Mouse (Mus musculus): Measurements from ENCODE around the gene Rnf25. TPM values are rescaled to one million over a fixed set of nuclear protein-coding genes. Genes with fewer than 3 reads are reported as not detected.
A peak's percentile ranks its signal among the peaks of the same experiment; 100 is the strongest.

The Rnf25 gene
- 40.2 and 41.7 TPM in 2 replicates for polyA plus RNA-seq (2015; fragmentation: Nextera tagmentation; extraction: Ambion mirVana)

- WGBS = 8% methylated on average over 25 of the region's 25 CpGs
- peak within 1 kb of the TSS; percentile 77 for H3K9ac ChIP-seq
- H3K27ac ChIP-seq (replicated peaks) = peak within 1 kb of the TSS; percentile 73
- peaks cover 24% of the 10 kb centered on the region for H3K36me3 ChIP-seq
- H3K4me3 ChIP-seq = peak within 1 kb of the TSS; percentile 76
- peak; percentile 90 for ATAC-seq (ENCODE audit: low FRiP score, low read depth)
- no peaks in the 10 kb centered on the region for H3K27me3 ChIP-seq
- peak within 1 kb of the TSS; percentile 92 for H3K4me2 ChIP-seq
- H3K9me3 ChIP-seq = no peaks in the 10 kb centered on the region
- peaks cover 15% of the 10 kb centered on the region for H3K4me1 ChIP-seq (replicated peaks)
Observed at GRCm38 (mm10) chr1:74601267-74601962, at the start of gene Rnf25, which contains the start of gene Stk36. Gene Rnf25 (minus strand): TSS chr1:74601397. Gene Stk36 (plus strand): TSS chr1:74601445.

- Histone ChIP-seq H3K4me1 (replicated peaks) (no peaks in the 10 kb centered on the region), H3K27ac (replicated peaks) (no peak overlapping the region), H3K36me3 (no peaks in the 10 kb centered on the region), H3K9me3 (no peaks in the 10 kb centered on the region), H3K4me2 (no peak overlapping the region), H3K9ac (no peak overlapping the region), H3K27me3 (no peaks in the 10 kb centered on the region), H3K4me3 (no peak overlapping the region)
- no peak for ATAC-seq (ENCODE audit: low FRiP score, low read depth)
Observed at GRCm38 (mm10) chr1:74643926-74644325, 42.7 kb upstream of the Rnf25 start.

- no peak overlapping the region for H3K4me2 ChIP-seq
- H3K9me3 ChIP-seq = no peaks in the 10 kb centered on the region
- H3K36me3 ChIP-seq = no peaks in the 10 kb centered on the region
- no peaks in the 10 kb centered on the region for H3K27me3 ChIP-seq
- no peak overlapping the region for H3K9ac ChIP-seq
- H3K4me3 ChIP-seq = no peak overlapping the region
- H3K27ac ChIP-seq (replicated peaks) = no peak overlapping the region
- H3K4me1 ChIP-seq (replicated peaks) = no peaks in the 10 kb centered on the region
- WGBS = 78% methylated on average over 2 of the region's 2 CpGs
- ATAC-seq (ENCODE audit: low FRiP score, low read depth) = no peak
Observed at GRCm38 (mm10) chr1:74643524-74643923, 42.3 kb upstream of the Rnf25 start.

- Histone ChIP-seq H3K4me3 (no peak overlapping the region), H3K9me3 (no peaks in the 10 kb centered on the region), H3K9ac (no peak overlapping the region), H3K27me3 (no peaks in the 10 kb centered on the region), H3K36me3 (peaks cover 19% of the 10 kb centered on the region), H3K27ac (replicated peaks) (no peak overlapping the region), H3K4me1 (replicated peaks) (no peaks in the 10 kb centered on the region), H3K4me2 (no peak overlapping the region)
- no peak for ATAC-seq (ENCODE audit: low FRiP score, low read depth)
- WGBS = 87% methylated on average over 4 of the region's 4 CpGs
Observed at GRCm38 (mm10) chr1:74632734-74633133, 31.5 kb upstream of the Rnf25 start.

GRCm38 (mm10) chr1:74628001-74628400 is 26.8 kb upstream of the Rnf25 start:
- Histone ChIP-seq H3K9ac (no peak overlapping the region), H3K9me3 (no peaks in the 10 kb centered on the region), H3K4me1 (replicated peaks) (no peaks in the 10 kb centered on the region), H3K4me3 (no peak overlapping the region), H3K36me3 (peaks cover 34% of the 10 kb centered on the region), H3K27me3 (no peaks in the 10 kb centered on the region), H3K27ac (replicated peaks) (no peak overlapping the region), H3K4me2 (no peak overlapping the region)
- 43% methylated on average over 7 of the region's 7 CpGs for WGBS
- no peak for ATAC-seq (ENCODE audit: low FRiP score, low read depth)

GRCm38 (mm10) chr1:74626076-74626475 is 24.9 kb upstream of the Rnf25 start:
- Histone ChIP-seq H3K9me3 (no peaks in the 10 kb centered on the region), H3K4me1 (replicated peaks) (no peaks in the 10 kb centered on the region), H3K9ac (no peak overlapping the region), H3K27ac (replicated peaks) (no peak overlapping the region), H3K36me3 (peaks cover 43% of the 10 kb centered on the region), H3K4me3 (no peak overlapping the region), H3K27me3 (no peaks in the 10 kb centered on the region), H3K4me2 (no peak overlapping the region)
- ATAC-seq (ENCODE audit: low FRiP score, low read depth) = no peak
- WGBS = 96% methylated on average over 4 of the region's 4 CpGs

- H3K27ac ChIP-seq (replicated peaks) = no peak overlapping the region
- H3K9ac ChIP-seq = no peak overlapping the region
- peaks cover 45% of the 10 kb centered on the region for H3K36me3 ChIP-seq
- H3K4me1 ChIP-seq (replicated peaks) = no peaks in the 10 kb centered on the region
- ATAC-seq (ENCODE audit: low FRiP score, low read depth) = no peak
- no peaks in the 10 kb centered on the region for H3K9me3 ChIP-seq
- H3K4me2 ChIP-seq = no peak overlapping the region
- no peak overlapping the region for H3K4me3 ChIP-seq
- no peaks in the 10 kb centered on the region for H3K27me3 ChIP-seq
- 97% methylated on average over 1 of the region's 1 CpGs for WGBS
Observed at GRCm38 (mm10) chr1:74624183-74624582, 23.0 kb upstream of the Rnf25 start.

- peak; percentile 78 for ATAC-seq (ENCODE audit: low FRiP score, low read depth)
- WGBS = 9% methylated on average over 26 of the region's 26 CpGs
- peak overlapping the region; percentile 76 for H3K4me3 ChIP-seq
- H3K36me3 ChIP-seq = peaks cover 26% of the 10 kb centered on the region
- peak overlapping the region; percentile 73 for H3K27ac ChIP-seq (replicated peaks)
- H3K27me3 ChIP-seq = no peaks in the 10 kb centered on the region
- peak overlapping the region; percentile 77 for H3K9ac ChIP-seq
- H3K4me1 ChIP-seq (replicated peaks) = peaks cover 15% of the 10 kb centered on the region
- H3K4me2 ChIP-seq = peak overlapping the region; percentile 92
- no peaks in the 10 kb centered on the region for H3K9me3 ChIP-seq
Observed at GRCm38 (mm10) chr1:74600501-74601266, 513 bp downstream of the Rnf25 start.

GRCm38 (mm10) chr1:74594434-74594833 is 6.8 kb downstream of the Rnf25 start:
- peaks cover 2% of the 10 kb centered on the region for H3K4me1 ChIP-seq (replicated peaks)
- no peak overlapping the region for H3K4me3 ChIP-seq
- no peaks in the 10 kb centered on the region for H3K27me3 ChIP-seq
- no peaks in the 10 kb centered on the region for H3K9me3 ChIP-seq
- no peak overlapping the region for H3K27ac ChIP-seq (replicated peaks)
- no peak overlapping the region for H3K4me2 ChIP-seq
- no peak overlapping the region for H3K9ac ChIP-seq
- H3K36me3 ChIP-seq = peaks cover 65% of the 10 kb centered on the region
- ATAC-seq (ENCODE audit: low FRiP score, low read depth) = no peak
- WGBS = 91% methylated on average over 8 of the region's 8 CpGs

GRCm38 (mm10) chr1:74587773-74588445 is 13.3 kb downstream of the Rnf25 start, which contains the start of the genes Zfp142 and Bcs1l:
Gene Zfp142 (minus strand): TSS chr1:74588246.
Gene Bcs1l (plus strand): TSS chr1:74588289.
- H3K4me3 ChIP-seq = peak within 1 kb of the TSS; percentile 94
- H3K27me3 ChIP-seq = no peaks in the 10 kb centered on the region
- H3K9me3 ChIP-seq = no peaks in the 10 kb centered on the region
- H3K4me1 ChIP-seq (replicated peaks) = peaks cover 38% of the 10 kb centered on the region
- peak within 1 kb of the TSS; percentile 75 for H3K4me2 ChIP-seq
- H3K9ac ChIP-seq = peak within 1 kb of the TSS; percentile 80
- ATAC-seq (ENCODE audit: low FRiP score, low read depth) = peak; percentile 99
- H3K27ac ChIP-seq (replicated peaks) = peak within 1 kb of the TSS; percentile 90
- H3K36me3 ChIP-seq = peaks cover 31% of the 10 kb centered on the region
- under 1% methylated on average over 48 of the region's 48 CpGs for WGBS

- Histone ChIP-seq H3K4me1 (replicated peaks) (peaks cover 38% of the 10 kb centered on the region), H3K27ac (replicated peaks) (peak overlapping the region; percentile 90), H3K4me3 (peak overlapping the region; percentile 94), H3K9me3 (no peaks in the 10 kb centered on the region), H3K36me3 (peaks cover 30% of the 10 kb centered on the region), H3K27me3 (no peaks in the 10 kb centered on the region), H3K4me2 (peak overlapping the region; percentile 75), H3K9ac (peak overlapping the region; percentile 80)
- ATAC-seq (ENCODE audit: low FRiP score, low read depth) = no peak
- under 1% methylated on average over 24 of the region's 24 CpGs for WGBS
Observed at GRCm38 (mm10) chr1:74587233-74587772, 13.9 kb downstream of the Rnf25 start.

All from hindbrain, embryonic 15.5 days (tissue).